Mouse (Mus musculus) ES-Bruce4 (cell line): ENCODE measurements around the gene Wdr37. TPM values are rescaled to one million over a fixed set of nuclear protein-coding genes. Genes with fewer than 3 reads are reported as not detected.

Experiments used
- H3K27ac ChIP-seq: 2 replicates; pipeline ENCODE4 v1.5.1; 2012; ENCODE audit warnings: low read length, inconsistent platforms; ENCODE audit not compliant: insufficient read depth
- H3K27me3 ChIP-seq: 2 replicates; pipeline ENCODE4 v1.6.1; 2012; ENCODE audit warnings: mild to moderate bottlenecking, low read length, inconsistent platforms; ENCODE audit not compliant: control insufficient read depth, poor library complexity, insufficient read depth, severe bottlenecking
- H3K36me3 ChIP-seq: 2 replicates; pipeline ENCODE4 v1.6.1; 2012; ENCODE audit warnings: inconsistent platforms, mild to moderate bottlenecking, low read length, moderate library complexity; ENCODE audit not compliant: control insufficient read depth, poor library complexity, insufficient read depth, severe bottlenecking
- H3K4me1 ChIP-seq: one replicate; pipeline ENCODE4 v1.8.1; 2011; ENCODE audit warnings: low read length; ENCODE audit not compliant: control insufficient read depth, insufficient read depth
- H3K4me3 ChIP-seq: 2 replicates; pipeline ENCODE4 v1.5.1; 2011; ENCODE audit warnings: low read depth, mild to moderate bottlenecking, low read length
- H3K9ac ChIP-seq: 2 replicates; pipeline ENCODE4 v1.6.1; 2012; ENCODE audit warnings: low read depth, mild to moderate bottlenecking, inconsistent platforms; ENCODE audit not compliant: poor library complexity, severe bottlenecking
- H3K9me3 ChIP-seq: replicated peaks from 2 replicates; pipeline ENCODE4 v1.6.1; 2012; ENCODE audit warnings: mild to moderate bottlenecking, low read length, inconsistent platforms; ENCODE audit not compliant: control insufficient read depth, poor library complexity, insufficient read depth, severe bottlenecking
- CTCF ChIP-seq: IDR thresholded peaks from one replicate; pipeline ENCODE4 v1.8.1; 2011; ENCODE audit warnings: low read depth, low read length
- EP300 ChIP-seq: IDR thresholded peaks from 2 replicates; pipeline ENCODE4 v1.6.1; 2011; ENCODE audit warnings: low read depth, low read length; ENCODE audit not compliant: insufficient read depth
- POLR2A ChIP-seq: IDR thresholded peaks from one replicate; pipeline ENCODE4 v1.8.1; 2011; ENCODE audit warnings: low read length; ENCODE audit not compliant: insufficient read depth
- polyA plus RNA-seq: library from polyadenylated mRNA; stranded (reverse); fragments of >200 nt; gene quantifications from 2 replicates; pipeline ENCODE4 v1.2.4, GENCODE M21; 2011; ENCODE audit warnings: low read depth; ENCODE audit not compliant: missing spikeins, insufficient read depth, insufficient read length

Gene Wdr37
- polyA plus RNA-seq, 1 experiment: 30.2 TPM

- H3K27ac ChIP-seq: no peak overlapping the region
- no peaks in the 10 kb centered on the region for H3K4me1 ChIP-seq
- no peaks in the 10 kb centered on the region for H3K27me3 ChIP-seq
- TF ChIP-seq POLR2A (no peak), EP300 (no peak), CTCF (peak; percentile 69)
- H3K4me3 ChIP-seq: no peak overlapping the region
- H3K9ac ChIP-seq: no peak overlapping the region
- no peaks in the 10 kb centered on the region for H3K36me3 ChIP-seq
- no peaks in the 10 kb centered on the region for H3K9me3 ChIP-seq
These were observed 86.5 kb downstream of the Wdr37 start for GRCm38 (mm10) chr13:8785185-8785584.

- Histone ChIP-seq H3K4me3 (no peak overlapping the region), H3K9me3 (no peaks in the 10 kb centered on the region), H3K4me1 (no peaks in the 10 kb centered on the region), H3K9ac (no peak overlapping the region), H3K36me3 (no peaks in the 10 kb centered on the region), H3K27ac (no peak overlapping the region), H3K27me3 (no peaks in the 10 kb centered on the region)
- TF ChIP-seq POLR2A (no peak), EP300 (no peak), CTCF (no peak)
These were observed 87.2 kb downstream of the Wdr37 start for GRCm38 (mm10) chr13:8784308-8785061.

GRCm38 (mm10) chr13:8783686-8784307, 87.9 kb downstream of the Wdr37 start:
- no peak overlapping the region for H3K4me3 ChIP-seq
- no peaks in the 10 kb centered on the region for H3K9me3 ChIP-seq
- H3K36me3 ChIP-seq: no peaks in the 10 kb centered on the region
- H3K27me3 ChIP-seq: no peaks in the 10 kb centered on the region
- H3K9ac ChIP-seq: no peak overlapping the region
- H3K4me1 ChIP-seq: no peaks in the 10 kb centered on the region
- TF ChIP-seq POLR2A: no peak
- TF ChIP-seq CTCF: no peak
- TF ChIP-seq EP300: no peak
- no peak overlapping the region for H3K27ac ChIP-seq

- H3K4me1 ChIP-seq: no peaks in the 10 kb centered on the region
- H3K9me3 ChIP-seq: no peaks in the 10 kb centered on the region
- no peaks in the 10 kb centered on the region for H3K27me3 ChIP-seq
- no peak overlapping the region for H3K9ac ChIP-seq
- H3K36me3 ChIP-seq: no peaks in the 10 kb centered on the region
- no peak overlapping the region for H3K27ac ChIP-seq
- H3K4me3 ChIP-seq: no peak overlapping the region
- no peak for TF ChIP-seq EP300
- no peak for TF ChIP-seq CTCF
- no peak for TF ChIP-seq POLR2A
These were observed 89.1 kb downstream of the Wdr37 start for GRCm38 (mm10) chr13:8782636-8783035.

GRCm38 (mm10) chr13:8780441-8780840, 91.3 kb downstream of the Wdr37 start:
- Histone ChIP-seq H3K4me1 (no peaks in the 10 kb centered on the region), H3K27me3 (no peaks in the 10 kb centered on the region), H3K9ac (no peak overlapping the region), H3K36me3 (no peaks in the 10 kb centered on the region), H3K4me3 (no peak overlapping the region), H3K9me3 (no peaks in the 10 kb centered on the region), H3K27ac (no peak overlapping the region)
- TF ChIP-seq POLR2A: no peak
- TF ChIP-seq CTCF: peak; percentile 97
- TF ChIP-seq EP300: no peak

- no peak overlapping the region for H3K4me3 ChIP-seq
- peaks cover 16% of the 10 kb centered on the region for H3K9me3 ChIP-seq
- no peaks in the 10 kb centered on the region for H3K4me1 ChIP-seq
- H3K27me3 ChIP-seq: no peaks in the 10 kb centered on the region
- H3K36me3 ChIP-seq: no peaks in the 10 kb centered on the region
- TF ChIP-seq POLR2A (no peak), EP300 (no peak), CTCF (no peak)
- no peak overlapping the region for H3K27ac ChIP-seq
- no peak overlapping the region for H3K9ac ChIP-seq
These were observed 101.1 kb downstream of the Wdr37 start for GRCm38 (mm10) chr13:8770616-8771015.
